ENCODE assay signal across 9 mouse cellular contexts in the genomic region with DNA sequence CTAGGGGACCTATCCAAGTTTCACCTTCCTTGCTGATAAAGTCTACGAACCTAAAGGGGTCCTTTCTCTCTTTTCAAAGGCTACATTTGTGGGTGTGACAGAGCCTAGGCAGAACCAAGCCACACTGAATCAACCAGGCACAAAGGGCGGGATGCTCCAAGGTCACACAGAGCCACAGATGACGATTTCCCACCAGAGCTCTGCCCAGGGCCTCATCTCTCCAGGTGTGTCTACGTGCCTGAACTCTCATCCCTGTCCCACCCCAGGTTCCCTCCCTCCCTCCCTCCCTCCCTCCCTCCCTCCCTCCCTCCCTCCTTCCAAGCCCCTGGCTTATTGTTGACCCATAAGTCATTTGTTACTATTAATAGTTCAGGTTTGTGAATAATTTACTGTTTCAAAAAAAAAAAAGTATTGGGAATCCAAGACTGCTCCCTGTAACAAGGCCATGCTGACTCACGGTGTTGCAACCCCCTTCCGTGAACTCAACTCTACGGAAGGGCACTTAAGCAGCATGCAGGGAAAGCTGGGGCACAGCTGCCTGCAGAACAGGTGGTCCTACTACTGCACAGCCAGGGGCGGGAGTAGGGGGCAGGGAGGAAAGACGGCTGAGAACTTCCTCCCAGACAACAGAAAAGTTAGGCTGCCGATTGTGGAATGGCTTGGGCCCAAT. TPM values are rescaled to one million over a fixed set of nuclear protein-coding genes. Genes with fewer than 3 reads are reported as not detected.
A peak's percentile ranks its signal among the peaks of the same experiment; 100 is the strongest.
DNase-seq lines count a peak whose midpoint lies in the region; ATAC-seq and TF ChIP-seq lines count a peak whose summit lies in the region.
"Had no signal": no experiment of that assay in that cellular context is flagged by ENCODE, and none has a peak within 500 bp of the region (broad histone marks: within the 10 kb centered on the region; RNA-seq: fewer than 3 reads in every experiment).

No protein-coding gene starts in this region.

- no peaks in the 10 kb centered on the region for H3K27me3 ChIP-seq in heart, embryonic 11.5 days (ENCODE audit: control insufficient read depth, insufficient read depth, low read length)

- H3K4me1 ChIP-seq in heart, embryonic 11.5 days (ENCODE audit: control insufficient read depth, insufficient read depth, low read length): peaks cover 10% of the 10 kb centered on the region
- no peaks in the 10 kb centered on the region; the same call in 1 of the 2 replicates for H3K4me1 ChIP-seq in lung, adult 2 months (ENCODE audit: control insufficient read depth, insufficient read depth, low read length)

- no peak for TF ChIP-seq POLR2A in lung, adult 2 months (IDR thresholded peaks at IDR 0.05; ENCODE audit: borderline replicate concordance, extremely low read depth, low read depth, low read length)

- no peak for ATAC-seq in heart, embryonic 11.5 days (replicated peaks; ENCODE audit: insufficient number of reproducible peaks, low FRiP score, low TSS enrichment)
- no peak for ATAC-seq in megakaryocyte, adult 5-6 weeks (ENCODE audit: poor library complexity, severe bottlenecking)
- ATAC-seq in monocyte, adult 5-6 weeks (replicated peaks; ENCODE audit: insufficient number of reproducible peaks, low FRiP score, low TSS enrichment, poor library complexity, severe bottlenecking): no peak

- WGBS in heart, embryonic 11.5 days (ENCODE audit: insufficient replicate concordance): 35% methylated on average over 10 of the region's 10 CpGs
- 41% methylated on average over 10 of the region's 10 CpGs for WGBS in lung, adult 2 months

- H3K4me3 ChIP-seq in heart, embryonic 11.5 days (ENCODE audit: low read depth, low read length): no peak overlapping the region
- H3K4me3 ChIP-seq in lung, adult 2 months (replicated peaks; ENCODE audit: extremely low read depth, low read depth, low read length): no peak overlapping the region
- no peak overlapping the region for H3K4me3 ChIP-seq in gastrocnemius, adult 2 months

- no peak for TF ChIP-seq CTCF in lung, adult 2 months (IDR thresholded peaks at IDR 0.05; ENCODE audit: insufficient read depth, low read length)
- TF ChIP-seq CTCF in gastrocnemius, adult 2 months (IDR thresholded peaks at IDR 0.05): no peak

- no peak for DNase-seq in heart, postnatal 14 days
- peak; percentile 51 for DNase-seq in kidney, adult 18-20 months
- DNase-seq in lung, adult 2 months: peak; percentile 35
- peak; percentile 67 to 68 for DNase-seq in thymus, postnatal 10 days (ENCODE audit: low spot score in 2 of 2)
- DNase-seq in gastrocnemius, adult 2 months: no peak
- DNase-seq: B cell, adult 2 months had no signal

- no peaks in the 10 kb centered on the region for H3K36me3 ChIP-seq in heart, embryonic 11.5 days (ENCODE audit: control insufficient read depth, insufficient read depth, low read length)

- no peaks in the 10 kb centered on the region for H3K9me3 ChIP-seq in heart, embryonic 11.5 days (replicated peaks; ENCODE audit: control insufficient read depth, low read length)

- H3K4me2 ChIP-seq in heart, embryonic 11.5 days: 0 out of 2 replicates have a peak overlapping the region, but pooled peaks have one; percentile 14

- intact Hi-C loops in heart, postnatal 14 days (cut with DNase I): no loop called here
- intact Hi-C loops in gastrocnemius, adult 2 months (cut with DNase I): no loop called here

- no peak overlapping the region for H3K27ac ChIP-seq in heart, embryonic 11.5 days (ENCODE audit: low read depth, low read length)
- no peak overlapping the region for H3K27ac ChIP-seq in gastrocnemius, adult 2 months

- no peak overlapping the region for H3K9ac ChIP-seq in heart, embryonic 11.5 days (ENCODE audit: low read depth, low read length)

RNA-seq across cellular contexts. Expression of a gene that starts 17.4 kb away (rescaled TPM):
- polyA plus RNA-seq in heart, embryonic 11.5 days (2014; fragmentation: Nextera tagmentation; extraction: Ambion mirVana): 0.11 and 0.25 TPM in 2 replicates
- total RNA-seq in heart, postnatal 14 days (2021): not detected
- 0.19 and 0.53 TPM in 2 replicates for polyA plus RNA-seq in lung, adult 2 months (2012; rRNA removed)
- not detected in 2 replicates for total RNA-seq in megakaryocyte, adult 5-6 weeks (2015)
- total RNA-seq in megakaryocyte, adult 5-6 weeks (2017): not detected in 2 replicates
- not detected in 3 replicates for total RNA-seq in monocyte, adult 5-6 weeks (2017)
- total RNA-seq in gastrocnemius, adult 2 months (2021): not detected

Comparison
In these comparisons a context has a peak if more than half of its experiments do, and no peak if none do; other contexts are left out.
1. DNase-seq: peak in kidney, adult 18-20 months (single experiment), lung, adult 2 months (single experiment) and thymus, postnatal 10 days (2 of 2); none in heart, postnatal 14 days (0 of 2) and gastrocnemius, adult 2 months (single experiment).